In the genomic region with DNA sequence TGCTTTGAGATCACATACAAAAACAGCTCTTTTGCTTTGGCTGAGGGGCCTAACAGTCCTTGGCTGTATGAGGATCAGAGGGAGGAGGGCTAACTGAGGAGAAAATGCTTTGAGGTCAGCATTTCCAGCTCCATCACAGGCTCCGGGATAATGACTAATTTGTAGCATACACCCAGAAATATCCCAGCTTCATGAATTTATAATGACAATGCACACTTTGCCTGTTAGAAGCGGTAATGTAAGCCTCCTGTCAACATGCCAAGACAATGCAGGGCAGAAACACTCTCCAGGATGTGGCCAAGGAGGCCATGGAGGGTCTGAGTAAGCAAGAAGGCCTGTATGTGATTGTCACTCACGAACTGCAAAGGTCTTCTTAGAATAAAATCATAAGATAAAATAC, we compare ENCODE assay signal across 8 mouse cellular contexts. TPM values are rescaled to one million over a fixed set of nuclear protein-coding genes. Genes with fewer than 3 reads are reported as not detected.
A peak's percentile ranks its signal among the peaks of the same experiment; 100 is the strongest.
DNase-seq lines count a peak whose midpoint lies in the region; ATAC-seq and TF ChIP-seq lines count a peak whose summit lies in the region.
"Had no signal": no experiment of that assay in that cellular context is flagged by ENCODE, and none has a peak within 500 bp of the region (broad histone marks: within the 10 kb centered on the region; RNA-seq: fewer than 3 reads in every experiment).

No protein-coding gene starts in this region.

- no peak for TF ChIP-seq CTCF in left cerebral cortex, adult 2 months (IDR thresholded peaks at IDR 0.05)
- TF ChIP-seq CTCF in olfactory bulb, adult 2 months (IDR thresholded peaks at IDR 0.05; ENCODE audit: insufficient read depth, low read depth, low read length) = no peak

- no peak for DNase-seq in left cerebral cortex, adult 2 months (ENCODE audit: extremely low spot score in 1 of 2, low spot score in 2 of 2)
- no peak for DNase-seq in left cerebral cortex, postnatal 25 days (ENCODE audit: low spot score in 2 of 2)
- DNase-seq in forebrain, embryonic 10.5 days (ENCODE audit: extremely low spot score, low spot score) = no peak
- no peak for DNase-seq in adrenal gland, postnatal 10 days
- no peak for DNase-seq in right cerebral cortex, postnatal 4 days
- DNase-seq: lung, adult 18-20 months had no signal

- no peak overlapping the region; the same call in 1 of the 2 replicates for H3K27ac ChIP-seq in left cerebral cortex, adult 2 months
- no peak overlapping the region for H3K27ac ChIP-seq in forebrain, embryonic 10.5 days
- peak overlapping the region; percentile 33; the same call in 1 of the 2 replicates for H3K27ac ChIP-seq in intestine, embryonic 15.5 days
- H3K27ac ChIP-seq in olfactory bulb, adult 2 months (ENCODE audit: insufficient read depth, low read depth, low read length) = peak overlapping the region; percentile 65

- H3K27me3 ChIP-seq in forebrain, embryonic 10.5 days (ENCODE audit: poor library complexity, severe bottlenecking) = peaks cover 5% of the 10 kb centered on the region; the same call in 1 of the 2 replicates
- H3K27me3 ChIP-seq in intestine, embryonic 15.5 days (replicated peaks) = no peaks in the 10 kb centered on the region

- H3K4me1 ChIP-seq in forebrain, embryonic 10.5 days = peaks cover 46% of the 10 kb centered on the region
- H3K4me1 ChIP-seq in intestine, embryonic 15.5 days (replicated peaks) = peaks cover 15% of the 10 kb centered on the region; the same call in 1 of the 2 replicates
- peaks cover 9% of the 10 kb centered on the region for H3K4me1 ChIP-seq in olfactory bulb, adult 2 months (ENCODE audit: control insufficient read depth, insufficient read depth, low read length)

- 67% methylated on average over 3 of the region's 3 CpGs for WGBS in forebrain, embryonic 10.5 days
- WGBS in intestine, embryonic 15.5 days = 35% methylated on average over 3 of the region's 3 CpGs
- WGBS in olfactory bulb, adult 2 months = 21% methylated on average over 3 of the region's 3 CpGs

- H3K4me2 ChIP-seq in intestine, embryonic 15.5 days (replicated peaks) = peak overlapping the region; percentile 80

- ATAC-seq in intestine, embryonic 15.5 days = no peak

- peak overlapping the region; percentile 93 for H3K9ac ChIP-seq in intestine, embryonic 15.5 days

- intact Hi-C loops in left cerebral cortex, adult 2 months (cut with DNase I) = no loop called here
- intact Hi-C loops in left cerebral cortex, postnatal 25 days (cut with DNase I) = no loop called here

- no peak for TF ChIP-seq POLR2A in olfactory bulb, adult 2 months (IDR thresholded peaks at IDR 0.05; ENCODE audit: insufficient read depth, low read depth, low read length)

- no peaks in the 10 kb centered on the region; the same call in 1 of the 2 replicates for H3K9me3 ChIP-seq in forebrain, embryonic 10.5 days
- no peaks in the 10 kb centered on the region for H3K9me3 ChIP-seq in intestine, embryonic 15.5 days

- H3K36me3 ChIP-seq in forebrain, embryonic 10.5 days (replicated peaks) = peaks cover 25% of the 10 kb centered on the region
- no peaks in the 10 kb centered on the region for H3K36me3 ChIP-seq in intestine, embryonic 15.5 days

- H3K4me3 ChIP-seq in left cerebral cortex, adult 2 months = peak overlapping the region; percentile 88
- H3K4me3 ChIP-seq in forebrain, embryonic 10.5 days = peak overlapping the region; percentile 95
- peak overlapping the region; percentile 94 for H3K4me3 ChIP-seq in intestine, embryonic 15.5 days (replicated peaks)
- peak overlapping the region; percentile 17 for H3K4me3 ChIP-seq in olfactory bulb, adult 2 months (ENCODE audit: insufficient read depth, low read depth, low read length)

RNA-seq across cellular contexts. Expression of gene Rgmb, which starts 7.0 kb away (rescaled TPM):
- total RNA-seq in left cerebral cortex, adult 2 months (2021) = 10 to 100 TPM; 71.0 to 75.1 TPM
- 10 to 100 TPM; 62.6 to 66.2 TPM for total RNA-seq in left cerebral cortex, postnatal 25 days (2021)
- polyA plus RNA-seq in forebrain, embryonic 10.5 days (2016; fragmentation: Nextera tagmentation; extraction: Ambion mirVana) = 14.0 and 16.6 TPM in 2 replicates
- 30.5 and 32.5 TPM in 2 replicates for polyA plus RNA-seq in intestine, embryonic 15.5 days (2015; fragmentation: Nextera tagmentation; extraction: Ambion mirVana)
- polyA plus RNA-seq in olfactory bulb, adult 2 months (2012; ENCODE audit: insufficient read depth, insufficient read length, low replicate concordance, missing spikeins) = not detected in 2 replicates
- total RNA-seq in adrenal gland, postnatal 10 days (2021) = 10 to 100 TPM; 21.7 to 26.4 TPM

Comparison
In these comparisons a context has a peak if more than half of its experiments do, and no peak if none do; other contexts are left out.
1. H3K27ac ChIP-seq: peak in intestine, embryonic 15.5 days (single experiment) and olfactory bulb, adult 2 months (single experiment); none in left cerebral cortex, adult 2 months (single experiment) and forebrain, embryonic 10.5 days (single experiment).
2. H3K4me3 ChIP-seq: peak in every context shown above with its lines; median percentile 95 in forebrain, embryonic 10.5 days; 94 in intestine, embryonic 15.5 days; 88 in left cerebral cortex, adult 2 months; 17 in olfactory bulb, adult 2 months.